Mouse (Mus musculus) embryo, embryonic 11.5 days (tissue): ENCODE measurements around the gene Lcn4.

Experiments used
- DNase-seq: peaks from one replicate; pipeline ENCODE4 v3.0.0-alpha.2; 2012; ENCODE audit warnings: low read depth, low spot score

Gene Lcn4

DNA sequence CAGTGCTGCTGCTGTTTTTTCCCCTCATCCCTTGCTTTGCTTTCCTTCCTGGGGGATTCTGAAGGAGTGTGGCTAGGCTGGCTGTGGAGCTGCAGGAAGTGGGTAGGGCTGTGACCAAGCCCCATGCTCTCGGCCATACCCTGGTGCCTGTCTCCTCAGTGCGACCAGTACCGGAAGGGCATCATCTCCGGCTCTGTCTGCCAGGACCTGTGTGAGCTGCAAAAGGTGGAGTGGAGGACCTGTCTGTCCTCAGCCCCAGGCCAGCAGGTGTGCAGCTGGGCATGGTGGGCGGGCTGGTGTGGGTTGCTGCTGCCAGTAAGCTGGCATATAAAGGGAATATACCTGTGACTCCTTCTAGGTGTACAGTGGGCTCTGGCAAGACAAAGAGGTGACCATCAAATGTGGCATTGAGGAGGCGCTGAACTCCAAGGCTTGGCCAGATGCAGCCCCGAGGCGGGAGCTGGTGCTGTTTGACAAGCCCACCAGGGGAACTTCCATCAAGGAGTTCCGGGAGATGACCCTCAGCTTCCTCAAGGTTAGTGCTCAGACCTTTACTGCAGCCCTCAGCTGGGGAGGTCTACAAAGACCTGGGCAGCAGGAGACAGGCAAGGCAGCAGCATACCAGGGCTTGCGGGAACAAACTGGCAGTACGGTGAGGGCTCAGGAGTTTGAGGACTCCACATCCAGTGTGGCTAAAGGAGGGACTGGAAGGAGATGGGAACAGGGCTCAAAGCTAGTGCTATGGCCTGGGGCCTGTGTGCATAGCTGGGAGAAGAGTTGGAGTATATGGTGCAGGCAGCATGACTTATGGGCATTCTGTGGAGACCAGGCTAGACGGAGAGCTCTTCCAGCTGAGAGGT, 36.2 kb downstream of the Lcn4 start:
- no peak for DNase-seq

DNA sequence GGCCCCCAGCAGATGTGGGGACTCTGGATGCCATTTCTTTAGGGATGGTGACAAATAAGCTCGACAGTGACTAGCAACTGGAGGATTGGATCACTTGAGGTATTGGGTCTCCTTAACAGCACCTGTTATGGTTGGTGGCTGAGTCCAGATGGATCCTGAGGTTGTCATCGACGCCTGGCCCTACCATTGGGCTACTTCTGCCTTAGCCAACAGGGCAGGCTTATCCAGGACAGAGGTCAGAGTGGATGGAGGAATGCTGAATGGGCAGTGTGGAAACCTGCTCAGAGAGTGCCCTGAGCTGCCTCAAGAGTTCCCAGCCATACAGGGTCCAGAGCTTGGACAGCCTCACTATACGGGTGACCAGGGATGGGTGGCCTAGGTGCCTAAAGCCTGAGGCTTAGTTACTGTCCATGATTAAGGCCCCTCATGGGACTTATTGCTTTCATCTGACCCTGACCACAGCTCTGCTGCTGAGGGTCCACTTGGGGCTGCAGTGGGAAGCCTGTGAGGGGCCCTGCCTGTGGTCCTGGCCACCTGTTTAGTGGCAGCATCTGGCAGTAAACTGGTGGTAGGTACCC, 37.0 kb downstream of the Lcn4 start:
- DNase-seq, result no peak

DNA sequence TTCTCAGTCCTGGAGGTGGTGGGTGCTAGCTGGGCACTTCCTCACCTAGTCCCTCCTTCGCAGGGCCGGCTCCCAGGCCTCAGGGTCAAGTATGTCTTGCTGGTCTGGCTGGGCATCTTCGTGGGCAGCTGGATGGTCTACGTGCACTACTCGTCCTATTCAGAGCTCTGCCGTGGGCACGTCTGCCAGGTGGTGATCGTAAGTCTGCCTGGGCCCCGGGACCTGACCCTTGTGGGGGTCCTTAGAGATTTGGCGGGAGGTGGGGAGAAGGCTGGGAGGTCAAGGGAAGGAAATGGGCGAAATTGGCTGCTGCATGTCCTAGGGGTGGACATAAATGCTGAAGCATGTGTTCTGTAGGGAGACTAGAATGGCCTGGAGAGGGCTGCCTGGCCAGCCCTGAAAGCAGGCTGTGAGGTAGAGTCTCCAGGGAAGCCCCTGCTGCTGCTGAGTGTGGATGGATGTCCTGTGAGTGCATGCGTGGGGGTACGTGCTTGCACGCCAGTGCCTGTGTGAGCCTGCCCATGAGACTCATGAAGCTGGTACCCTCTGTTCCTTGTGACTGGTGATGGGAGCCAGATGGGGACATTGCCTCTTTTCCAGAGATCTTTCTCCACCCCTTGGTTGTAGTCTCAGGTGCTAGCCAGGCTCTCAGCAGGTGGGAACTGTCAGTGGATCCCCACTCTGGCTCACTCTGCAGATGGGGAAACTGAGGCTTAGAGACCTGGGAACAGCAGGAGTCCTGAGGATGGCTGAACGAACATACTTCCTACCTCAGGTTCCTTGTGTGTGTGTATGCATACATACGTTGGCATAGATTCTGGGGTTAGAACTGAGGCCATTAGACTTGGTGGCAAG, 38.3 kb downstream of the Lcn4 start:
- no peak for DNase-seq

DNA sequence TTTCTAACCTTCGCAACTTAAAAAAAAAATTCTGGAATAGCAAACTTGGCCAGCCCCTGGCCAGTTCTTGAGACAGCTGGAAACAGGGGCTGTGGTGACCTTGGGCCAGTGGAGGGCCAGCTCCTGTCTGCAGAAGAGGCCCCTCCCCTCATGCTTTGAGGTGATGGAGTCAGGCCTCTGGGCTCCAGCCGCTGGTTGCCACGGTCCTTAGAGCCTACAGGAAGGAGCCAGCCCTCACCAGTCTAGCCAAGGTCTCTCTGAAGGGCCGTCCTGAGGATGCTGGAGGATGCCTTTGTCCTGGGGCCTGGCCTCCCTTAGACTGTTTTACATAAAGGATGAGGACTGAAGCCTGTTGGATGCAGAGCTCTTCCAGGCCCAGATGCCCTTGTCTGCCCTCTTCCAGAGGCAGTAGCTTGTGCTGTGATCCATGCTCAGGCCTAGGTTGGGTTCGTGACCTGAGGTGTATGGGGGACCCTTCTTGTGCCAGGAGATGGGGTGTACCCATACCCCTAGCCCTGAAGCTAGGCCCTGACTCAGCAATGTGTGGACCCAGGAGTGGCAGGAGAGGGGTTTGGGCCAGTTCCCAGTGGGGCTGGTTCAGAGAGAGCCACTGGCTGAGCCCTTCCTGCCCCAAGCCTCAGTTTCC, 42.2 kb downstream of the Lcn4 start:
- DNase-seq, result no peak

DNA sequence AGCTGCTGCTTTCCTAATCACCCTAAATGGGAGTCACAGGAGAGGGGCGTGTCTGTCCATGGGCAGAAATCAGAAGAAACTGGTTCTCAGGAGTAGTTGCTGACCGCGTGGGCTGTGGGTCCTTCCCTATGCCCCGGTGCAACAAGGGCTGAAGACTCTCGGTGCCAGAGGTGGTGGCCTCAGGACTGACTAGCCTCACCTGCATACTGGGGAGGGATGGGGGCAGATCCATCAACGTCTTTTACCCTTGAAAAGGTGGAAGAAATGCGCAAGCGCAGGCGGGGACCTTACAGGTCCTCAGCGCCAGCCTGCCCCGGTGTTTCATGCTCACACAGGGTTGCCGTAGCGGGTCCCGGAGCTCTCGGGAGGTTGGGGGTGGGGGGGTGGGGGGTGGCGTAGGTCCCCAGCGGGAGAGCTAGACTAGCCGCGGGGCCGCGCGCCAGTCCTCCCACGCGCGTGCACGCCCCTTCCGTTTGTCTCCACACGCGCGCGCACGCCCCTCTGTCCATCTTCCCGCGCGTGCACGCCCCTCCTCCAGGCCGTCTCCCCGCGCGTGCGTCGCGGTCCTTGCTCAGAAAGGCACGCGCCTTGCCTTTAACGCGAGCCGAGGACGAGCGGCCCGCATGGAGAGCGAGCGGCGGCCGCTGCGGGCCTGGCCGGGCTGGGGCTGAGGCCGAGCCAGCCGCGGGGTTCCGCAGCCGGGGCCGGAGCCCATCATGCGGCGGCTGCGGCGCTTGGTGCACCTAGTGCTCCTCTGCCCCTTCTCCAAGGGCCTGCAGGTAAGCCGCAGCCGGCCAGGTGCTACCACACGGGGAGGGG, 43.0 kb downstream of the Lcn4 start, which contains the start of gene Fam69b:
Gene Fam69b, plus strand, starts transcription at position 537 of the 819 bp plus-strand sequence.
- peak; percentile 72 for DNase-seq

DNA sequence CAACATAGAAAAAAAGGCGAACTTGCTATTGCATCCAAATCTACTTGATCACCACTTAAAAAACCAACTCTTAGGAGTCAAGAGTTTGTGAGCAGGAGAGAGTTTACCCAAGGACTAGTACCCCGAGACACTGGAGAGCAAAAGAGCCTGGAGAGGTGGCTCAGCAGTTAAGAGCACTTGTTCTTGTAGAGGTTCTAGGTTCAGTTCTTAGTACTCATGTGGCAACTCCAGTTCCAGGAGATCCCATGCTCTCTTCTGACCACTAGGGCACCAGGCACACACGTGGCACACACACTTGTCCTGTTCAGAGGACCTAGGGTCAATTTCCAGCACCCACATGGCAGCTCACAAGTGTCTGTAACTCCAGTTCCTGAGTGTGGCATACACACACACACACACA, 45.0 kb downstream of the Lcn4 start:
- no peak for DNase-seq

DNA sequence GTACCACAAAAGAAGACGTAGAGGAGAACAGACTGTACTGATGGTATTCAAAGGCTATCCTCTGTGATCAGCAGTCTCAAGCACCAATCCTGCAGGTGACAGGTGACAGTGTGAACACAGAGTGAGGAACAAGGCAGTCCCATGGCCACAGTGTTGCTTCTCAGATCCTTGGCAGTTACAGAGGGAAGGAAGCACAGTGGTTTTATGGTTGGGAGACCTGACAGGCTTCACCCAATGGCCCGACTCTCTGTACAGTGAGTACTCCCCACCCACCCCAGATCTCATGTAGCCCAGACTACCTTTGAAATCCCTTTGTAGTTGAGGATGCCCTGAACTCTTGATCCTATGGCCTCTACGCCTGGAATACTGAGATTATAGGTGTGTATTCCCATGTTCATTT, 45.7 kb downstream of the Lcn4 start:
- no peak for DNase-seq

DNA sequence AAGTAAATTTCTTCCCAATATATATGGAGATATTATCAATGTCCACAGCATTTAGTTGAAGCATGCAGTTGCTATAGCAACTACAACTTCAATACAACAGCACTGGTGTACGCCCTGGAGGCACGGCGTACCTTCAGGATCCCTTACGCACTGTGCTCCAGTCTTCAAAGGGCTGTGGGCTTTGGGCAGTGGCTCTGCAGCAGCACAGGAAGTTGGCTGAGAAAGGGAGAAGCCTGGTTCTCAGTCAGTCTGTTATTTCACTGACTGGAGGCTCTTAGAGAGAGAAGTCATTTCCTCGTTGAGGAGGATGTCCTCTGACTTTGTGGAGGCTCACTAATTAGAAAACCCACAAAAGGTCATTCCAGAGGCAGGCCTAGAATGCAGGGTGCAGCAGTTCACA, 48.1 kb downstream of the Lcn4 start:
- DNase-seq, result no peak

DNA sequence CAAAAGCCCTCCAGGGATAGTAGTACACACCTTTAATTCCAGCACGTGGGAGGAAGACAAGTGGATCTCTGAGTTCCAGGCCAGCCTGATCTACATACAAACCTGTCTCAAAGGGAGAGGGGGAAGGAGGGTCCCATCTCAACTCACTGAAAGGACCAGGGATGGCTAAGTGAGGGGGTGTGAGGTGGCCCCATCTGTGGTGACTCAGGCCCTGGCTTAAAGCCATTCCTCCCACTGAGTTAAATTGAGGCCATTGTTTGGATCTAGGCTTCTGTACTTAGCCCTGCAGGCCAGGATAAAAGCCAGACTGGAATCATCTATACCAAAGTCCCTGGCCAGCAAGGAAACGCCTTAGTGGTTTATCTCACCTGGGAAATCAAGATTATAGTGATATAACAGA, 49.8 kb downstream of the Lcn4 start:
- no peak for DNase-seq

DNA sequence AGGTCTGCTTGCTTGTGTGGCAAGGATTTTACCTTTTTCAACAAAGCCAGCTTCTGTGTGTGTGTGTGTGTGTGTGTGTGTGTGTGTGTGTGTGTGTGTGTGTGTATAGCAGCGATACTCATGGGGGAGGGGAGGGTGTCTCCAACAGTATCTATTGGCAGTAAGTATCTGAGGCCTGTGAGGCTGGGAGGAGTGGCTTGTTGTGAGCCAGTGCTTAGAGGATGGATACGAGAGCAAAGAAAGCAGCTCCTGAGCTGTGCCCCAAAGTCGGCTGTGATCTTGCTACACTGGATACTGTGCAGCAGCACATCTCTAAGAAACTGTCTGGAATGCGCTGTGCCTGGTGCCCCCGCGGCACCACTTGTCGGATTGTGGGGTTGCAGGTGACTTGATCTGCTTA, 53.2 kb downstream of the Lcn4 start:
- DNase-seq, result no peak
